Comparison of ENCODE assay signal across 9 mouse cellular contexts in genomic region chr6:30735728-30736371, GRCm38 (mm10). TPM values are rescaled to one million over a fixed set of nuclear protein-coding genes. Genes with fewer than 3 reads are reported as not detected.
DNase-seq lines count a peak whose midpoint lies in the region; ATAC-seq lines count a peak whose summit lies in the region.
"Had no signal": no experiment of that assay in that cellular context is flagged by ENCODE, and none has a peak within 500 bp of the region (broad histone marks: within the 10 kb centered on the region; RNA-seq: fewer than 3 reads in every experiment).

No protein-coding gene starts in this region.

- WGBS in embryonic facial prominence, embryonic 11.5 days = 41% methylated on average over 15 of the region's 15 CpGs
- WGBS in hindbrain, embryonic 14.5 days = 50% methylated on average over 15 of the region's 15 CpGs
- 52% methylated on average over 15 of the region's 15 CpGs for WGBS in midbrain, embryonic 16.5 days

- no peaks in the 10 kb centered on the region; the same call in 1 of the 2 replicates for H3K36me3 ChIP-seq in embryonic facial prominence, embryonic 11.5 days (replicated peaks; ENCODE audit: control insufficient read depth, insufficient read depth, low read depth, low read length)
- no peaks in the 10 kb centered on the region; the same call in 1 of the 2 replicates for H3K36me3 ChIP-seq in hindbrain, embryonic 14.5 days (replicated peaks; ENCODE audit: control insufficient read depth, insufficient read depth)
- 0 out of 2 replicates have a peak, but pooled peaks cover 3% of the 10 kb centered on the region for H3K36me3 ChIP-seq in midbrain, embryonic 16.5 days (ENCODE audit: control insufficient read depth, insufficient read depth, low read length)

- peak overlapping the region; percentile 70 for H3K27ac ChIP-seq in embryonic facial prominence, embryonic 11.5 days (replicated peaks; ENCODE audit: low read depth, low read length)
- peak overlapping the region; percentile 87 for H3K27ac ChIP-seq in hindbrain, embryonic 14.5 days
- peak overlapping the region; percentile 91 for H3K27ac ChIP-seq in midbrain, embryonic 16.5 days (ENCODE audit: low read length)

- peak overlapping the region; percentile 10; the same call in 1 of the 2 replicates for H3K4me2 ChIP-seq in embryonic facial prominence, embryonic 11.5 days (ENCODE audit: low read depth, low read length)
- H3K4me2 ChIP-seq in hindbrain, embryonic 14.5 days (replicated peaks) = peak overlapping the region; percentile 74
- peak overlapping the region; percentile 57 for H3K4me2 ChIP-seq in midbrain, embryonic 16.5 days (ENCODE audit: low read length)

- H3K4me1 ChIP-seq in embryonic facial prominence, embryonic 11.5 days (ENCODE audit: control insufficient read depth, insufficient read depth, low read length) = no peaks in the 10 kb centered on the region
- peaks cover 22% of the 10 kb centered on the region for H3K4me1 ChIP-seq in hindbrain, embryonic 14.5 days (replicated peaks; ENCODE audit: control insufficient read depth, insufficient read depth, low read length)
- peaks cover 22% of the 10 kb centered on the region for H3K4me1 ChIP-seq in midbrain, embryonic 16.5 days (ENCODE audit: control insufficient read depth, insufficient read depth, low read length)

- no peaks in the 10 kb centered on the region for H3K27me3 ChIP-seq in embryonic facial prominence, embryonic 11.5 days (ENCODE audit: control insufficient read depth, insufficient read depth, low read length)
- no peaks in the 10 kb centered on the region for H3K27me3 ChIP-seq in hindbrain, embryonic 14.5 days (ENCODE audit: control insufficient read depth, insufficient read depth, low read length)
- no peaks in the 10 kb centered on the region for H3K27me3 ChIP-seq in midbrain, embryonic 16.5 days (ENCODE audit: control insufficient read depth, insufficient read depth, low read depth, low read length)

- H3K4me3 ChIP-seq in embryonic facial prominence, embryonic 11.5 days (ENCODE audit: low read depth, low read length) = no peak overlapping the region
- 0 out of 2 replicates have a peak overlapping the region, but pooled peaks have one; percentile 3 for H3K4me3 ChIP-seq in hindbrain, embryonic 14.5 days (replicated peaks; ENCODE audit: low read length)
- H3K4me3 ChIP-seq in midbrain, embryonic 16.5 days (ENCODE audit: low read depth, low read length) = no peak overlapping the region
- H3K4me3 ChIP-seq: myocyte had no signal

- DNase-seq in cerebellum, adult 11-12 months = peak; percentile 8
- no peak for DNase-seq in cerebellum, postnatal 36 days
- DNase-seq in embryonic facial prominence, embryonic 11.5 days (ENCODE audit: low spot score) = peak; percentile 55
- DNase-seq in hindbrain, embryonic 14.5 days (ENCODE audit: low spot score) = no peak
- no peak for DNase-seq in MN1 (ENCODE audit: low spot score)
- no peak for DNase-seq in gastrocnemius, adult 18-20 months (ENCODE audit: low spot score)
- no peak for DNase-seq in B cell, adult 2 months

- no peak for ATAC-seq in embryonic facial prominence, embryonic 11.5 days (replicated peaks; ENCODE audit: insufficient number of reproducible peaks, low FRiP score, low TSS enrichment, low read depth)
- no peak for ATAC-seq in hindbrain, embryonic 14.5 days (ENCODE audit: low FRiP score)
- ATAC-seq in midbrain, embryonic 16.5 days = no peak

- peak overlapping the region; percentile 22 for H3K9ac ChIP-seq in embryonic facial prominence, embryonic 11.5 days (replicated peaks; ENCODE audit: low read length)
- H3K9ac ChIP-seq in hindbrain, embryonic 14.5 days = no peak overlapping the region; the same call in 1 of the 2 replicates
- peak overlapping the region; percentile 1; the same call in 1 of the 2 replicates for H3K9ac ChIP-seq in midbrain, embryonic 16.5 days (ENCODE audit: low read depth, low read length)

- H3K9me3 ChIP-seq in embryonic facial prominence, embryonic 11.5 days (replicated peaks; ENCODE audit: control insufficient read depth, low read length) = peaks cover 8% of the 10 kb centered on the region
- H3K9me3 ChIP-seq in hindbrain, embryonic 14.5 days (ENCODE audit: control insufficient read depth, low read length) = peaks cover 46% of the 10 kb centered on the region
- H3K9me3 ChIP-seq in midbrain, embryonic 16.5 days (replicated peaks; ENCODE audit: control insufficient read depth, low read length, poor library complexity, severe bottlenecking) = peaks cover 28% of the 10 kb centered on the region

RNA-seq across cellular contexts. Expression of gene Mest, which starts 12.5 kb away (rescaled TPM):
- polyA plus RNA-seq in embryonic facial prominence, embryonic 11.5 days (2014; fragmentation: Nextera tagmentation; extraction: Ambion mirVana) = 1,816 and 1,902 TPM in 2 replicates
- 346 and 418 TPM in 2 replicates for polyA plus RNA-seq in hindbrain, embryonic 14.5 days (2014; fragmentation: Nextera tagmentation; extraction: Ambion mirVana)
- 268 and 368 TPM in 2 replicates for polyA plus RNA-seq in midbrain, embryonic 16.5 days (2015; fragmentation: Nextera tagmentation; extraction: Ambion mirVana)
- total RNA-seq in gastrocnemius, adult 18-20 months (2021) = 1 to 10 TPM; 1.8 to 3.2 TPM

RNA-seq across cellular contexts. Expression of gene Cep41, which starts 42.3 kb away (rescaled TPM):
- polyA plus RNA-seq in embryonic facial prominence, embryonic 11.5 days (2014; fragmentation: Nextera tagmentation; extraction: Ambion mirVana) = 23.7 and 28.1 TPM in 2 replicates
- 12.2 and 13.7 TPM in 2 replicates for polyA plus RNA-seq in hindbrain, embryonic 14.5 days (2014; fragmentation: Nextera tagmentation; extraction: Ambion mirVana)
- polyA plus RNA-seq in midbrain, embryonic 16.5 days (2015; fragmentation: Nextera tagmentation; extraction: Ambion mirVana) = 13.2 and 17.1 TPM in 2 replicates
- under 1 TPM; 0.78 to 0.80 TPM for total RNA-seq in gastrocnemius, adult 18-20 months (2021)

Comparison
In these comparisons a context has a peak if more than half of its experiments do, and no peak if none do; other contexts are left out.
1. DNase-seq: peak in cerebellum, adult 11-12 months (single experiment) and embryonic facial prominence, embryonic 11.5 days (single experiment); none in cerebellum, postnatal 36 days (0 of 2), hindbrain, embryonic 14.5 days (single experiment), MN1 (single experiment), gastrocnemius, adult 18-20 months (single experiment) and B cell, adult 2 months (0 of 2).
2. H3K4me2 ChIP-seq: peak in every context shown above with its lines; median percentile 74 in hindbrain, embryonic 14.5 days; 57 in midbrain, embryonic 16.5 days; 10 in embryonic facial prominence, embryonic 11.5 days.
3. Peak in every context shown above with its lines, with median percentiles within 50 percentile points of each other: H3K27ac ChIP-seq.